Mouse (Mus musculus) kidney, adult 18-20 months (tissue): ENCODE results near the gene Adgrf1.
"Not testable (repeated sequence)": the region's sequence is repeated elsewhere in the genome, so short reads cannot be mapped to it uniquely, and the experiment has no call there.

Experiments used
- DNase-seq: peaks from one replicate; pipeline ENCODE4 v3.0.0; 2021

Adgrf1 gene

DNA sequence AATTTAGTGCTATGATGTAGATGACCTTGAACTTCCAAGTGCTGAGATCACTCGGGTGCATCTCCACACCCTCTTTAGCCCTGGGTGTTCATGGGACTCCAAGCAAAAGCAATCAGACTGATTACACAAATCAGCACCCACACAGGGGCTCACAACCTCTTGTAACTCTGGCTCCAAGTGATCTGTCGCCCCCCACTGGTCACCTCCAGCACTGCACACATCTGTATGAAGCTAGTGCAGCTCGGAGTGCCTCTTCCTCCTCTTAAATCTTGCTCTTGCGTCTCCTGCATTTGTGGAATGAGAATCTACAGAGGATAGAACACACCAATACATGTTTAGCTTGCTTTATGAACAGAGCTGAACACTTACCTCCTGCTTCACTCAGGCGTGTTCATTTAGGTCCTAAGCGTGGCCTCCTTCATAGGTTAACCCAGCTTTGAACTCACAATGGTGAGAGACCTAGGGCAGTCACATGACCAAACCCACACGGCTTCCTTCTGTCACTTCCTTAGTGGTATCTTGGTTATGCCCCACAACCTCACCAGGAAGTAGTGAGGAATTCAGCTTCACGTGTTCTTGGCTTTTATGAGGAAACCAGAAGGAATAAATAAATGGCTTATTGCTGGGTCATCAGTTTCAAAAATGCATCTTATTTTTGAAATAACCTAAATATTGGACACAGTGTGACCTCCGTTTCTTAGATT is 2.9 kb upstream of the Adgrf1 start:
- no peak for DNase-seq

DNA sequence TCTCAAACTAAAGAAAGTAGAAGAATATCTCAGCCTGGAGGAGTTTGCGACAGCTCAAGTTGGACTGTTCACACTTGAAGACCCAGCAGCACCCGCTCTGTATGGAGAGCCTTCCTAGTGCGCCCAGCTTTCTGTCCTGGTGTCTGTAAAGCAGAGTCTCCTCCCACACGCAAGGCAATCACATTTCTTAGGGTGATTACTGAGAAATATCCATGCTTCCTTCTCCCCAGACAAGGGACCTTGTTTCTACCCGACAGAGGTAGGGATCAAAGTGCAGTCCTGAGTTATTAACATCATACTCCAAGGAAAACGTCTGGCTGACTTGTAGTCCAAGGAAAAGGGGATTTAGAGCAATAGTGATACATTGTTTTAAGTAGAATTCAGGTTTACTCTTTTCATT is 6.1 kb downstream of the Adgrf1 start:
- DNase-seq = no peak

DNA sequence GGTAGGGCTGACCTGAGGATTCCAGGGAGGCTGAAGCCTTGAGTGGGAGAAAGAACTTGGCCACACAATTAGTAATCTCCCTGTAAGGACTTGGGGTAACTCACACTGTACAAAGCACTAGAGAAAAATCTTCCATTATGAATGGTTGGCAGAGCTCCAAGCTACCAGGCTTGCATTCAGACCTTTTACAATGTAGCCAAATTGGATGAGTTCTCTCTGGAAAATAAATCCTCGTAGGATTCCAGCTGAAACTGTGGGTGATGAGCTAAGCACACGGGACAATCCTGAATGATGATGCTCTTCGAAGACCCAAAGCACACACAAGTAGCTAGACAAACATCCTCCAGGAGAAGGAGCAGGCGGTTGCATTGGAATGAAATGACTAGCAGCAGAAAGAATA is 7.1 kb downstream of the Adgrf1 start:
- no peak for DNase-seq

DNA sequence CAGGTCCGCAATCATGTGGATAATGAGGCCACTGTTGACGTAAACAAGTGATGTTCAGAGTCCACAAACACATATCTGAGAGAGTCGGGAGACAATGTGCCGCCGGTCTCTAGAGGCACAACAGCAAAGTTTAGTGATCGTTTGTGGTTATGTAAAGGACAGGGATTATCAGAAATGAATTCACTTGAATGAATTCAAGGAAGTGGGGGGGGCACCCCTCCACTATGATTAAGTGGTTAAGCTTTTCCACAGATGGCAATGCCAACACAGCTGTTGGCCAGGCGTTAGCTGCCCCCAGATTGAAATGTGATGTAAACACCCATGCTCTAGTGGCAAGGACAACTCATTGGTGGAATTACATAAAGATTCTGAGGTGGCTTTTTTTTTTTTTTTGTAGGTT is 9.5 kb downstream of the Adgrf1 start:
- no peak for DNase-seq

DNA sequence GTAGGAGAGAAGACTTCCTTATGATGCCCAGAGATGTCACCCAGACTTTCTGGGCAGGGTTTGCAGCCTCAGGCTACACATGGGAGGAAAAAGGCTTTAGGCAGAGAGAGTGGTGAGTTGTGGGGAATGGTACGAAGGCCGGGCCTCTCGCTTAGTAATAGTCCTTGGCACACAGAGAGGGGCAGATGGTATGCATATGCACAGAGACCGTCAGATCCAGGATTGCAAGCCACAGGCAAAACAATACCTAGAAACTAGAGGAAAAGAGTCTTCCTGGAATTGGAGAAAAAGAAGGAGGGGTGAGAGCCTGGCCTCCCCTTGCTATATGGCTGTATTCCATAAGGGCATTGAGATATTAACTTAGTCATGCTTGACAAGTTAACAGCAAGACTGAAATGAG is 12.2 kb downstream of the Adgrf1 start:
- DNase-seq = no peak

DNA sequence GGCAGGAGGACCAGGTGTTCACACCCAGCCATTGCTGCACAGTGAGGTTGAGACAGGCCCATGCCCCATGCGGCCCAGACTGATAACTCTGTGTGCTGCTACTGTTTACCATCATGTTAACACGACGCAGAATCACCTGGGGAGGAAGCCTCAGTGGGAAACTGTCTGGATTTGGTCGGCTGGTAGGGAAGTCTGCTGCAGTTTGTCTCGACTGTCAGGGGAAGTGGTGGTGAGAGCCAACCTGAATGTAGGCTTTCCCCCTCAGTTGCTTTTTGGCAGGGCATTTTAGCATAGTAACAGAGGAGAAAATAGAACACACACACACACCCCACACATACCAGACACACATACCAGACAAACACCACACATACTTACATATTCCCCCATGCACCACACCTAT is 12.7 kb downstream of the Adgrf1 start:
- no peak for DNase-seq

DNA sequence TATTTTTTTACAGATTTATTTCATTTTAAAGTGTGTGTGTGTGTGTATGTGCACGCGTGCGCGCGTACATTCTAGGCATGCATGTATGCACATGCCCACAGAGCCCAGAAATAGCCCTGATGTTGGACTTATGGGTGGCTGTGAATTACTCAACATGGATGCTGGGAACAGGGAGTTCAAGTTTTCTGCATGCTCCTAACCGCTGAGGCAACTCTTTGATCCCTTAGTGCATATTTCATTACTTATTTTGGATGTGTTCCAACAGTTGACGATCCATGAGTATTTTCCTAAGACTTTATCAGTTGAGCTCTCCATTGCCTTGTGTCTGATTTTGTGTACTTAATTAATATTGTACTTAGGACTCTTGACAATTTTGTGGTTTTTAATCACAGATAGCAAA is 29.4 kb downstream of the Adgrf1 start:
- no peak for DNase-seq

DNA sequence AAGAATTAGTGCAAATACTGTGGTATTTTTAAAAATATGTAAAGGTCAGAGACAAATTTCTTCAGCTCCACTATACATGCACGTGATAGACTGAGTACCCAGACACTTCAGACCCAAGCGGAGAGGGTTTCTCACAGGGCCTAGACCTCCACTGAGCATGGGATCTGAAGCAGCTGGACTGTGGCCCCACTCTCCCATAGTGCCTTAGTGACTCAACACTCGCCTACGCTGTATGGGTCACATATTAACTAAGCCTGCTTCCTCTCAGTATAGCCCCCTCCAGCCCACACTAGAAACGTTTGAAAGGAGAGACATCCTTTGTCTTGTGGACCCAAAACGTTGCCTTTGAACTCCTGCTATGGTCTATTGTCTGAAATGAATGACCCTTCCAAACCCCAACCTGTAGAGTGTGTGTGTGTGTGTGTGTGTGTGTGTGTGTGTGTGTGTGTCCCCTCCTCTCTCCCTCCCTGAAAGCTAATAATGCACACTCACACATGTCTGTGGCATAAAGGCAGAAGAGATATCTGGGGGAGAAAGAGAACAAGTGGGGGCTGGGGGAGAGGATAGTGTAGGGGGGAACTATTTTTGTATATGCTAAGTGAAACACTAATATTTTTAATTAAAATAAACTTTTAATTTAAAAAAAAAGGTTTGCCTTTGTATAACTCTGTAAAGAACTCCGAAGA is 56.0 kb downstream of the Adgrf1 start:
- no peak for DNase-seq

DNA sequence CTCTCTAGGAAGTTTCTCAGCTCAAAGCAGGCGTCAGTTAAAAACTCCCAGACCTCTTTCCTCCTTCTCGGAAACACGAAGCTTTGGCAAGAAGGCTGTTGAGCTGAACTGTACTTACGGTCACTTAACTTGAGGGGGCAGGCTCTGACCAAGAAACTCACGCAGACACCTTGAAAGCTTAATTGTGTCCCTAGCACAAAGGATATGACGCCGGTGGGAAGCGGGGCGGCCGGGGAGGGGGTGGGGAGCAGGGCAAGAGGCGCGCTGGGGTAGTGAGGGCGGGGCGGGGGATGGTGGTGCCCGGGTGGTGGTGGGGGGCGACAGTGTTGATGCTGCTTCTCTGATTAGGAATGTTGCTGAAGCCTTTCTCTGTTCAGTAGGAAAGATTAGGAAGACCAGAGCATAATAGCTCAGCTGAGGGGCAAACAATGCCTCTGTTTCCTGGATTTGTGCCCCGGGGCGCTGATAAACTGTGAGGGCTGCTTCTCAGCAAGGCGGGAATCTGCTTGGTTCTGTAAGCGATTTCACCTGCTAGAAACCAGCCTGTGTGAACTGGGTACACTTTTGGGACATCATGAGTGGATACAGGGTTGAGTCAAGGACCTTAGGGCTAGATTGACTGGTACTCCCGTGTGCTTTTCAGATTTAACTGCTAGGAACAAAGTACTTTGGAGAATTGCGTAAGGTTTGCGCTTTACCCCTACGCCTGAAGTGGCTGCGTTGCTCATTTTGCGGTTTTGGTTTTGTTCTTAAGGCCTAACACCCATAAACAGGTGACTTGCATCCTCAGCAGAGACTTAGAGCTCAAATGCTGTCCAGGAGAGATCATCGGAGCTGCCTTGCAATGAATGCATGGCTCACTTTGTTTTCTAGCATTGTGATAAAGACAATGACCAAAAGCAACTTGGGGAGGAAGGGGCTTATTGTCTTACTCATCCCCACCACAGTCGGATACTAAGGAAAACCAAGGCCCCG is 56.9 kb downstream of the Adgrf1 start:
- DNase-seq = peak; percentile 60

DNA sequence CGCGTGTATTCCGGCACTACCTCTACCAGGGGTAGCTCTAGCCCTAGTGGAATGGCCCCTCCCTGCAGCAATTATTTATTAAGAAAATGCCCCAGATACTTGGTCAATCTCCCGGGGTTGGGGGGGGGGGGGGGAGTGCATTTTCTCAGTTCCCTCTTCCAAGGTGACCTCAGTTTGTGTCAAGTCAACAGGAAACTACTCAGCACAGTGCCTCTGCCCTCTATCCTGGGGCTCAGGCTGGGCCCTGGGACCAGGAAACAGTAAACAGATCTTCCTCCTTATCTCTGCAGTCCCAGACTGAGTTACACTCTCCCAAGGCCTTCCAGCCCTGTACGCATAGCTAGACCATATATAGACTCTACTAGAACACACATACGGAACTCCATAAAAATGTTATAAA is 57.7 kb downstream of the Adgrf1 start:
- no peak for DNase-seq

DNA sequence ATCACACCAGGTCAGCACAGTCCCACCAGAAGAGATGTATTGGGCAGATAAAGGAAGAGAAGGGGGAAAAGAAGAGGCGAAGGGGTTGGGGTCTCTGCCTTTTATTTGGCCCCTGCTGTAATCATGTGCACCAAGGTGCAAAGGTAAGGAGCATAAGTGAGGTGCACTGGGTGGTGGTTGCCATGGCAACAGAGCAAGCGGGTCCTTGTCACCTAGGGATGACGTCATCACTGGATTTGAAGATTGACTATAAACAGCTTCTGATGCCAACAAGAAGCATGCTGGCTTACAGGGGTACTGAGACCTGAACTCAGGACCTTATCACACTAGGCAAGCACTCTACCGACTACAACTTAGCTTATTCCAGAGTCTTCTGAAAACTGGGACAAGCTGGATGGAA is 59.1 kb downstream of the Adgrf1 start:
- no peak for DNase-seq

DNA sequence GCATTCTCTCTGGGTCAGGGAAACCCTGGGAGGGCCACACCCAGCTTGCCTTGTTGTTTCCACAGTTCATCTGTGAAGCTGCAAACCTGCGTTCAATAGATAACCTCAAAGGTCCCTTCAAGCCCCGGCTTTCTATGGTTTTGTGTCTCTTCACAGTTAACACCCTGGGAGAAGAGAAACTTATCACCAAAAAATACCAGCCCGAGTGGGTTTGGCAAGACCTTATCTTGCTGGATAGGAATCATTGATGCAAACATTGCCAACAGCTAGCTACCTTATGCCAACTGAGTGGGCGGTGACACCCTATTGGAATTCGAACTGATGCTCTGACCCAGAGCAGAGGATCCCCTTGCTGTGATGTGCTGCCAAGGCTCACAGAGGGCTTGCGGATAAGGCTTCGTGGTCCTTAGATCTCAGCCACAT is 59.6 kb downstream of the Adgrf1 start:
- DNase-seq = no peak

DNA sequence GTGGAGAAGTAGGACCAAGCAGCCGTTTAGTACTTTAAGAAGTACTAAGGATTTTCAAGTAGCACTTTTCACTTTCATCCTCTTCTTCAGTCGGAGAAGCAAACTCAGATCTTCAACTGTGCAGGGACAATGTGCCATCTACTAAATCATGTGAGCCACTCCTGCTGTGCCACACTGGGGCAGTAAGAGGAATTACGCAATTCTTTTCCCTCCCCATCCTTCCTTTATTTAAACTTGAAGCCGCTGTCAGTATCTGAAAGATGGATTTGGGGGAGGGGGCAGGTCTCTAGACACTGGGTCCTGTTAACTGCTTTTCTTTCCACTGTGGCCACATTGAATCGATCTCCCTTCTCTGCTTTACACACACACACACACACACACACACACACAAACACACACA is 62.6 kb downstream of the Adgrf1 start:
- DNase-seq = no peak

DNA sequence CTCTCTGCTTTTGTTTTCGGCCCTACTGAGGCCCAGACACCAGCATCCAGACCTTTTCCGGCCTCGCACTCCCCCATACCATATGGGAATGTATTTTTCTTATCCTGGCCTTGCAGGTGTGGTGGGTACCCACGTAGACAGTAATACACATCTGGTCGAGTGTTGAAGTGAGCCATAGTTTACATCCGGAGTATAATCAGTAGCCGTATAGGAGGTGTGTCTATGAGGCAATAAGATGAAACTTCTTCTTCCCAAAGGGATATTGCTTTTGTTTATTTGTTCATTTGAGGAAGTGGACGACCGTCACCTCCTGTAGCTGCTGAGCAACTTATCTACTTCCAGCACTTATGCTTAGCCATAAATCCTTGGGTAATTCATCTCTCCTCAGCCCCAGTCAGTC is 63.9 kb downstream of the Adgrf1 start:
- DNase-seq = no peak

DNA sequence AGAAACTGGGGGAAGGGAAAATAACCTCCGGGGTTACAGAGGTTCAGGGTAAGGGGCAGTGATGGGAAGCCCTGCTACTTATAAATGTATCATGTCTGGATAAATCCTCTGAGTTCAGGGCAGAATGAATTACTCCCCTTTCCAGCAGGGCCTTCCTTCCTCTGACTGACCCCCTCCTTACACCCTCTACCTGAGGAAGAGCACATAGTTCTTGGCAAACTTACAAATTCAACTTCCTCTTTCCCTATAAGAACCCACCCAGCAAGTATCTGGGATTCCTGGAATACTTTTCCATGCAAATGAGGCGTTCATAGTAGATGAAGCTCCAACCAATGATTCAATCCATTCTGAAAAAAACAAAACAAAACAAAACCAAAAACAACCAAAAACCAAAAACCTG is 67.5 kb downstream of the Adgrf1 start:
- DNase-seq = no peak

DNA sequence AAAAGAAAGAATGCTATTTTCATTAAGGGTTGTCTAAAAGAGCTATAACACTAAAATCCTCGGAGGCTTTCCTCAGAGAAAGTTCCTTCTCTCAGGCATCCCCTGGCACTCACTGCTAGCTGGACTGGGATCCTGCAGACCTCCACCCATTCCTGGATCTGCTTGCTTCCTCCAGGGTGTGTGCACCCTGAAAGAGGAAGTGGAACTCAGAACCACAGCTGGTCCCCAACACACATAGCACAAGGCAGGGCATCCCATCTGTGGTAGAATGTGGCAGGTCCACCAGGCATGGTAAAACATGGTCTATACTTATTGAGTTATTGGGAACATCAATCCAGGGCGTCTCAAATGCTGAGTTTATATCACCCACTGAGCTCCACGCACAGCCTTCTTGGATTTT is 68.2 kb downstream of the Adgrf1 start:
- no peak for DNase-seq

DNA sequence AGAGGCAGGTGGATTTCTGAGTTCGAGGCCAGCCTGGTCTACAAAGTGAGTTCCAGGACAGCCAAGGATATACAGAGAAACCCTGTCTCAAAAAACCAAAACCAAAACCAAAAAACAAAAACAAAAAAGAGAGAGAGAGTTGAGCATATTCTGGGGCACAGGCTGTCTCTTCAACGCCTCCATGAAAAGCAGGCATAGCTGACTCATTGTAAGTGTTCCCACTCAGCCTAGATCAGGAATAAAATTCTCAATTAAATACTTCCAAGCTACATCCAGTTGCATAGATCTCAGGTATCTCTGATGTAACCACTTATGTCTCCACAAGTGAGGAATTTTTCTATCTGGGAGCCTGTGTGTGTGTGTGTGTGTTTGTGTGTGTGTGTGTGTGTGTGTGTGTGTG is 76.4 kb downstream of the Adgrf1 start:
- not testable (repeated sequence) for DNase-seq

DNA sequence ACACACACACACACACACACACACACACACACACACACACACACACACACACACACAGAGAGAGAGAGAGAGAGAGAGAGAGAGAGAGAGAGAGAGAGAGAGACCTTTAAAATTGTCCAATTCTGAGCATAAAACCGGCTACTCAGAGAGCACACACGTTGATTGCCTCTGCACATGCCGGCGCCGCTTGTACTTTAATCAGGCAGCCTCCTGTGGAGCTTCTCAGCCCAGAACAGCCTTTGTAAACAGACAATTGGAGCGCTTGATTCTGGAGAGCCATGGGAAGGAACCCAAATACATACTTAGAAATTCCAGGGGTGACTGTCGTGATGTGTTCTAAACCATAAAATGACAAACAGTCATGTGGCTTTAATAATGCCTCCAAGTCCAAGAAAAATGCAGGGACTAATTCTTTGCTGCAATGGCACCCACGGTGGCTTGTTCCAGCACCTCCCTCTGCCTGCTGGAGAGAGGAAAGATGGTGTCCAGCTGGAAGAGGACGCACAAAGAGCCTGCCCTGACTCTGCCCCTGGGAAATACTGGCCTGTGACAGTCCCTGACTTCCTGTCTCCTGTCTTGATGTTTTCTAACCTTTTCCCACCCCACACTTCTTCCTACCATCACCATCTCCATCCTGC is 87.9 kb downstream of the Adgrf1 start:
- DNase-seq = no peak

DNA sequence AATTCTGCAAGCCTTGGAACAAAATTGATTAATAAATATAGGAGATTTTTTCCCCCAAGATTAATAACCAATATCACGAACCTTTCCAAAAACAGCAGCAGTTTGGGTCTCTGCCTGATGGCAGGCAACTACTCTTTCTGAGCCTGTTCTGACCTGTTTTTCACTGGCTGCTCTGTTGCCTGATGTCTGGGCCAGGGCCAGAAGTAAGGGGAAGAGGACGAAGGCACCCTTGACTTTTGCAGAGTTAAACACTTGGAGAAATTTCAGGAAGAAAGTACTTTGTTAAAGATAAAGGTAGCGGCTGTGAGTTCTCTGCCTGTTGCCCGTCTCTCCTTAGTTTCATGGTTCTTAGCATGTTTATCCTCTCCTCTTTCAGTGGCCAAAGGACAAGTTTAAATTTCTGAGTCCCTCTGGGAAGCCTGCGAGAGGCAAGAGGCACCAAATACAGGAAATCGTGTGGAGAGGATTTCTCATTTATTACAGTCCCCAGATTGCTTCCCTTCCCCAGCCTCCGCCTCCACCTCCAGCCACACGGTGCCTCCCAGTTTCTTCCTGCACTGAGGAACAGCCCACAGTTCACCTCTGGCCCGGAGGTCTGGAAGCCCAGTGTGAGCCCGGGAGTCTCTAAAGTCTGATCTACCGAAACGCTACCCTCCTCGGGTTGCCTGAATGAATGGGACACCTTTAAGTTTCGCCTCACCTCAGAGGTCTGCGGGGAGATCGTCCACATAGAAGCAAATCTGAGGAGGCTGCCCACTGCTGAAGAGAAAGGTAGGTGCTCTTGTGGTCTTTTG is 89.9 kb downstream of the Adgrf1 start, which contains the start of gene Adgrf5:
Adgrf5 (plus strand) TSS at position 626 of the 794 bp plus-strand sequence.
- DNase-seq = peak; percentile 57

DNA sequence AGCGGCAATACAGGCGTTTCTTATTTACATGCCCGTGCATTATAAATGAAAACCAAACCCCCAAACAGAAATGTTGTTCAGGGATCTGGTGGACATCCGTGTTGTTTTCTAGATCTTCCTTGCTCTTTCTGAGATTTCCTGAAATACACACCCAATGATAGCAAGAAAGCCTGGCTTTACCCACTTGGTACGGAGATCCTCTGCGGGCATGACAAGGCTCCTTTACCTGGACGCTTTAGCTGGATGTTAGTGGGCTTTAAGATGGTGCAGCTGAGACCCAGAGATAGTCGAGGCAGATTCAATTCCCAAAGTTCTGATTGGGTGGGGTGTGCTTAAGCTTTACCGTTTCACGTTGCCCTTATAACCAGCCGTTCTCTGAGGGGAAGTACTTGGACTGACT is 90.9 kb downstream of the Adgrf1 start:
- DNase-seq = no peak

DNA sequence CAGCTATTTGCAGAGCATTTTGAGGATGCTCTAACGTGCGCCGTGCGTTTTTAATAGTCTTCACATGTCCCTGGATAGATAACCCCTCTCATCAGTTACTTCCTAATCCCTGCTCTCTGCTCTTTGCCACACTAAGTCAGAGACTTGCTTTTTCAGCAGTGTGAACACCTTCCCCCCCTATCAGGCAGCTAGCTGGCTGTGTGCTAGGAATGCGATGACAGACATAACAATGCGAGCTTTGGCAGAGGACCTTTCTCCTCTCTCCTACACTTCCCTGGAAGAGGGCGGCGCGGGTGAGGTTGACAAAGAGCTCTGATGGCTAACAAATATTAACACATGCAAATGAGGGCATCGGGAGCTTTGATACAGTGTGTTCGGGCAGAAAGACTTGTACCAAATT is 92.2 kb downstream of the Adgrf1 start:
- no peak for DNase-seq

DNA sequence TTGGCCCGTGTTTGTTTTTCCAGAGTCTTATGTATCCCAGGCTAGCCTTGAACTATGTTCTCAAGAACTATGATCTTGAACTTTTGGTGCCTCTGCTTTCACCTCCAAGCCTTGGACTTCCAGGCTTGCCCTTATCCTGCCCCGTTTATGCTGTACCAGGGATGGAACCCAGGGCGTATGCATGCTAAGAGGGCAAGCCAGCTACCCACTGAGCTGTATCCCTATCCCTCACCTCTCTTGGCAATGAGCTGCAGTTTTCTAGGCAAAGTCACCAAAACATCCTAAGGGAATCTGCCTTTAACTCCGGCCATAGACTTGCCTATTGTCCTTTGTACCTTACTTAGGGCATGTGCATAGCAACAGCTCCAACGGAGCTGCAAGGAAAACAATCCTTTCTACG is 92.8 kb downstream of the Adgrf1 start:
- no peak for DNase-seq
